Mouse (Mus musculus) cerebellum, adult 8-10 months (tissue): ENCODE measurements at regions not wholly inside any gene's neighbourhood (a gene's known extent, or its start where the extent isn't known, plus 50 kb on each side); places are given as distances from the start of the nearest gene placed in this dataset.

Experiments used
- DNase-seq: peaks from one replicate; pipeline ENCODE4 v3.0.0; 2022

DNA sequence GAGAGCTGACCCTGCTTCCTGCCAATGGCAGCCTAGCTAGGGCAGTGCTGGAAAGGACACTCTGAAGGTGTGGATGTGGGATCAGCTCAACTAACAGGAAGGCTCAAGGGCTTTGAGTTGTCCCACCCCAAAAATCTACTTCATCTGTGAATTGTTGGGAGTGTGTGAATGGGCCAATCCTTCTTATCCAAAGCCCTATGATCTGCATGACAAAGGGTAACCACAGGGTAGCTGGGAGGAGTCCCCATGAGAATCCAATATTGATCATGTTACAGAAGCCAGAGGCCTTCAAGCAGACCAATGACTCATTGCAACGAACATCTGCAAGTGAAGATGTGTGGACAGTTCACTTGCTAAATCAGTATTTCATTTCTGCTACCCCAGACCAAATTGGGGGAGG, 51.1 kb upstream of the Adra1b start:
- DNase-seq, result no peak

DNA sequence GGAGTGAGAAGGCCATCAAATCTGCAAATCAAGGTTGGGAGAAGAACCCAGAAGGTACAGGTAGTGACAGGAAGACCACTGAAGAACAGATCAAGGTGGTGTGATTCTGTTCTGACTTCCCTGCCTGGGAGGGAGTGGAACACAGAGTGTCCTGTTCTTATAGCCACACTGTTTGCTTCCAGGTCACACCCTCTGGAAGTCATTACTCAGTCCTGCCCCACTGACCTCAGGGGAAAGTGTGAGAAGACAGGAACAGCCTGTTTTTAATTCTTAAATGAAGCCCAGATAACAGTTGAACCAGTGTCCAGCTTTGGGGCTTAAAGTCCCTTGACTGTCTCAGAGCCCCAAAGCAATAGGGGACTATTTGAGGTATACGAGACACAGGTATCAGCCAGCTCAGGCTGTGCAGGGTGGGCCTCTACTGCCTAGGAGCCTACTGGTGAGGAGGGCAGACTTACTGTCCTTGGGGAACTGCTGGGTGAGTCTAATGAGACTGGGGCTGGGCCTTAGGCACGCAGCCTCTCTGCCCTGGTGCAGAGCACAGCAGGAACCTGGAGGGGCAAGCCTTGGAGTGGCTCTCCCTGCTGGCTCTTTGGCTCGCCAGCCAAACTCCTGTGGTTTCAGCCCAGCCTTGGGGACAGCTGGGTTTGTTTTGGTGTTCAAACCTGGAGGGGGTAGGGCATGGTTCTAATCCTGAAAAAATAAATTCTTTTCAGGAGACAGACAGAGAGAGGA, 57.4 kb upstream of the Adra1b start:
- DNase-seq, result no peak

DNA sequence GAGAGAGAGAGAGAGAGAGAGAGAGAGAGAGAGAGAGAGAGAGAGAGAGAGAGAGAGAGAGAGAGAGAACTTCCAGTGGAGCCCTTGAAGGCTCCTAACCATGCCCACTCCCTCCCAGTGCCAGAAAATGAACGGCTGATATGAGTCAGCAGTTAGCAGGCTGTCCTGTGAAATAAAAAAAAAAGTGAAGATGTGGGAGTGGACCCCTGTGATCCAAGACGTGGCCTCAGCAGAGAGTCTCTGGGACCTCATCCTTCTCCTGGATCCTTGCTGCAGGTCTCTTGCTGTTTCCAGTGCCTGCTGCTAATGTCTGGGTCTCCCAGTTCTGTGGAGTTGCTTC, 57.9 kb upstream of the Adra1b start:
- DNase-seq, result no peak

DNA sequence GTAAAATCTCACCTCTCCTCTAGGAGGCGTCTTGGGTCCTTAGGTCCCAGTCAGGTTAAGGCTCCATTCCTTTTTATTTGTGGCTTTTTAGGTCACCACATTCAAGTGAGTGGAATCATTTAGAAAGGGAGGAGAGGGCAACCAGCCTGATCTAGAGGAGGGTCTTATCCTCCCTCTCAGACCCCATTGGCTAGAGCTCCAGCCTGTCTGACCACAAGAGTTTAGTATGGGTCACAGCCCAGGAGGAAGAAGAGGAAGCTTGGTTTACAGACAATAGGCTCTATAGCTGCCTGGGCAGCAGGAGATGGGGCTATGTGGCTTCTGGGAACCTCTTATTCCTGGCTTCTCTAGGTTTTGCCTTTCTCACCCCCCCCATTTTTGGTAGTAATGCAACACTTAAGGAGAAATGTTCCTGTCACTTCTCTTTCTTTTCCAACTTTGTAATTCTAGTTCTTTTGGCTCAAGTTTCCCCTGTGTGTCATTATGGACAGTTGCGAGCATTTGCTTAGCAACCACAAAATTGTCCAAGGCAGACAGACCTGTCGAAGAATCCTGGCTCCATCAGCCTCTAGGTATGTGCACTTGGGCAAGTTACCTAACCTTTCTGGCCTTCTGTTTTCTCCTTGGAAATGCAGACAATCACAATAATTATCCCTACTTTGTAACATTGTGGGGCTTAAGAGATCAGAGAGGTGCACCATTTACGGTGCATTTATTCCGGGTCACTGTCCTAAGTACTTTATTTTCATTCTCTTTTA, 59.5 kb upstream of the Adra1b start:
- DNase-seq, result no peak

DNA sequence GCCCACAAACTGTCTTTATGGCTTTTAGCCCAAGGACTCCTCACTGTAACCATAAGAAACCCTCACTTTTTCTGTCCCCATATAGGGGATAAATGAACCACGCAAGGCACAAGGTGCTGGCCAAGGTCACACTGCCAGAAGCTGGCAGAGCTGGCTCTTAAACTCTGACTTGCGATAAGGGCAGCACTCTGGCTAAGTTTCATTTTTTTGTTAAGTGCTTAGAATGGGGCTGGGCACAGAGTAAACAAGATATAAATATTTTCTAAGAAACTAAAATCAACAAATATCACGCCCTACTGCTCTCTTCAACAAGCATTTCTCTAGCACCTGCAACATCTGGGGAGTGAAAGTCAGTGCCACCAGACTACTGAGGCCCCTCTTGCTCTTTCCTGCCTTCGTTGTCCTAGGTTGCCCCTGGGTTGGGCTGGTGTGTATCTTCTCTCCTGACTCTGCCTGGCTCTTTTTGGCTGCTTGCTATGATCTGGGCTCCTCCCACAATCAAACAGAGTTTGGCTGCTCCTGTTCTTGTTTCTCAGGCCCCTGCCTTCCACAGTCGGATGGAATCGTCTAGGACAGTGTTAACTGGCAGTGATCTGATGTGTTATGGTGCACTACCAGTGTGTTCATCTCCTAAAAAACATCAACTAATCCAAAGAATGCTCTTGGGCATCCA, 60.5 kb upstream of the Adra1b start:
- DNase-seq, result no peak

DNA sequence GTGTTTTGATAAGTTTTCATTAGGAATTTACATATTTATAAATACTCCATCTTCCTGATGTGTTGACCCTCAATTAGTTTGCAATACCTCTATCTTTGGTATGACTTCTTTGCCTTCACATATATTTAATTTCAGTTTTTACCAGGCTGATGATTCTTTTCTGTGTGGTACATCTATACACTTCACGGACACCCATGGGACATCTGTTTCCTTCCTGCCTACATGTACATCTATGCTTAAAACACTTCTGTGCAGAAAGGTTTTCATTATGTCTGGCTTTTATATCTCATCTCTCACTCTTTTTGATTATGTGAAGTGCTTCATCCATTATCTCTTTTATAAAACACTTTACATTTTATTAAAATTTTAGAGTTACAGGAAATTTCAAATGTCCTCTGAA, 66.8 kb upstream of the Adra1b start:
- no peak for DNase-seq

DNA sequence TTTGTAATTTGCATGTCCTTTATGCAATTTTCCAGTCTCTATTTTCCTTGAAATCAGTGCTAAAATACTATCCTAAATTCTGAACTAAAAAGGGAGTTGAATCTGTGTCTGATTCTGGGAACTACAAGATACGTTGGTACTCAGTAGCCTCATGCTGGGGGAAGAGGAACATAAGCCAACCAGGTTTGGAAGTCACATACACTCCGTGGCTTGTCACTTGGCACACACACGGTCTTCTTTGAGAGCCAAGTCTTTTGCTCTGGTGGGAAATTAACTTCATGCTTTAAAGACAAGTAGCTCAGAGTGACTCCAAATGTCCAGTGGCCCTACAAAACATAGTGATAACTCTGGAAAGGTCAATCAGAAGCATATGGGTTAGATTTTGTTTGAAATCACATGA, 70.9 kb upstream of the Adra1b start:
- DNase-seq, result no peak

DNA sequence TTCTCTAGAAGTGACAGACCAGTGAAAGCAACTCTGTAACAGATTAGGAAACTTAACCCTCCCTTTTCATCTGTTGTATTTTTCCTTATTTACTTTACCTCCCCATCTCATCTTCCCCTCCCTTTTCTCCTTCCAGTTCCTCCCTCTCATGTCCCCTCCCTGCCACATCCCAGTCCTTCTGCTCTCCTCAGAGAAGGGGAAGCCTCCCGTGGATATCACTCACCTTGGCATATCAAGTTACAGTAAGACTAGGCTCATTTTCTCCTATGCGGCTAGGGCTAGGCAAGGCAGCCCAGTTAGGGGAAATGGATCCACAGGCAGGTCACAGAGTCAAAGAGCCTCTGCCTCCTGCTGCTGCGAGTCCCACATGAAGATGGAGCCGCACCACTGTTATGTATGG, 75.0 kb upstream of the Adra1b start:
- no peak for DNase-seq

DNA sequence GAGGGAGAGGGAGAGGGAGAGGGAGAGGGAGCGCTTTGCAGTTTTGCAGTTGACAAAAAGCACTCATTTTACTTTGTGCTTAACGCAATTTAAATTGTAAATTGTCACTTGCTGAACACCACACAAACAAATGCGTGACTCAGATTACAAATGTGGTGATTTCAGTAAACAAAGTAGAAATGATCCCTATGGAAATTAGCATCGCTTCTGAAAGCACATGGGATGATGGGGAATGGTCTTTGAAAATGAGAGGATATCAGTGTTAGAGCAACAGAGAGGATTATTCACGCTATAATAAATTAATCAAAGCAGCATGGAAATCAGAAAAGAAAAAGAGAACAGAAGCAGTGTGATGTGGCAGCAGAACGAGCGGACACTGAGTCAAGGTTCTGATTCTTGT, 78.4 kb upstream of the Adra1b start:
- no peak for DNase-seq

DNA sequence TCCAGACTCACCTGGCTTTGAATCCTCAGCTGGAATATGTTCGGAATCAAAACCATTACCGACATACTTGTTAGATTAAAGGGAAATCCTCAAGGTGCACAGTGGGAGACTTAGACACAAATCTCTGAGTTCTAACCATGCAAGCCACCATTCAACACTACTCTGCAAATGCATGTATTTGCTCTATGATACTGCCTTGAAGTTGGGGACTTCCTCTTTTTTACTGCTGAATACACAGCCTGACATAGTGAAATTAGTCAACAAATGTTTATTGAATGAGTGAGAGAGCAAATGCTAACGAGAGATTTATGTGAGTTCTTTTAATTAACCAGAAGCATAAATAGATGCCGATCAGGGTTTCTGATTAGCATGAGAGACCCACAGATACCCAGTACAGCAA, 79.4 kb upstream of the Adra1b start:
- DNase-seq, result no peak

DNA sequence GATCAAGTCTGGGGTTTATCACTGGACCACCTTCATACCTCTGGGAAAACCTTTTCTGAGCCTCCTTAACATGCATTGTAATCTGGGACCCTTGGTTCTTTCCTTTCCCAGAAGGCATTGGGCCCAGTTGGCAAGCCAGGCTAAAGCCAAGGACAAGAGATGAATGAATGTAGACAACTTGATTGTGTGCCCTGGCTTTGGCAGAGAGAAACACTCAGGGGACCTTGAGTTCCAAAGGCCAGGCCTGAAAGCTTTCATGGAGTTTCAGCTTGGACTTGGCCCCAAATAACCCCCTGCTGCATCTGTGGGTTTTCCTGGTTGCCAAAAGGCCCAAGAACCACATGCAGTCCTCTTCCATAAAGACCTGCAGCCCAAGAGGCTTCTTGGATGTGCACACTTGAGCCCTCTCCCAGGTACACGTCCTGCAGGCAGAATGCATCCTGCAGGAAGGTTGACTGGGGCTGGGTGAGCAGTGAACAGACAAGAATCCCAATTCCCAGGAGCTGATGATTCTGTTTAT, 89.0 kb upstream of the Adra1b start:
- DNase-seq, result no peak

DNA sequence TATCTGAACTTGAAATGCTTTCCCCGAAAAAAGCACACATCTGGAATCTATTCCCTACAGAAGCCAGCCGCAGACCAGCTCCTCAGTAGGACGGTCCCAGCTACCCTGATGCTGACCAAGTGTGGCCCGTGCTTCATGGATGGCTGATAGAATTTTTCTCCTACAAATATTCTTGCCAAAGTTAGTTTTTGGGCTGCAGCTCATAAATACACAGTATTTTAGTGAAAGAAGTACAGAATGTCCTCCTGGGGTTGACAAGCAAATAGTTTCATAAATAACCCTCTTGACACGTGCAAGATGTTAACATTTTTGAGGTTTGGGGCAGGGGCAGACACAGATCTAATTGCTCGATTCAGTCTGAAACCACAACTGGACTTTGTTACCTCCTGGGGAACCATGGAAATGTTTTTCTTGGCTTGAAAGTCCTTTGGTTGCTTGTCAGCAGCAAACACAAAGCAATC, 91.0 kb upstream of the Adra1b start:
- DNase-seq, result no peak

DNA sequence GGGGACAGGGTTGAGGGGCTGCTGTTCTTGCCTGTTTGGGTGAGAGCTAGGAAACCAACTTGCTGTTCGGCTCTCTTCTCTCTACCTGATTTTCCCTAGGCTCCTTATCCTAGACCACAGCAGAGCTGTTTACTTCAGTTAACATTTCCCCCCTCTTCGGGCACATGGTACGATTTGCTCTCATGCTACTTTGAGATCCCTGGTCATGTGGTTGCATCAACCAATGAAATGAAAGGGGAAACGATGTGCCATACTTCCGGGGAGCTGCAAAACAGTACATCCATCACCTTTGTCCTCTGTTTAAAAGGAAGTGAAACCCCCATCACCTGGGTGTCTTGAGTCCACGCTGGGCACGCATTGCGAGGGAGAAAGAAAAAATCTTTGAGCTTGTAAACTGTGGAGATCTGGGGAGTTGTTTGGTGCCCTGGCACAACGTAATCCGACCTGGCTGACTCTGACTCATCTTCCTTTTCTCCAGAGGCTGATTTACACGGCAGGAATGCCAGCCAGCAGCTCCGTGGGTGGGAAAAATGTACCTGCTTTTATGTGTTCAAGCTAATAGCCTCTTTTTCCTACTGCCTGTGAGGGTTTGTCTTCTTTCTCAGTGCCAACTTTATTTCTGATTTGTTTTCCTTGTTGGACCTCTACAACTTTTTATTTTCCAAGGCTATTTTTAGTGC, 97.2 kb upstream of the Adra1b start:
- DNase-seq, result no peak

DNA sequence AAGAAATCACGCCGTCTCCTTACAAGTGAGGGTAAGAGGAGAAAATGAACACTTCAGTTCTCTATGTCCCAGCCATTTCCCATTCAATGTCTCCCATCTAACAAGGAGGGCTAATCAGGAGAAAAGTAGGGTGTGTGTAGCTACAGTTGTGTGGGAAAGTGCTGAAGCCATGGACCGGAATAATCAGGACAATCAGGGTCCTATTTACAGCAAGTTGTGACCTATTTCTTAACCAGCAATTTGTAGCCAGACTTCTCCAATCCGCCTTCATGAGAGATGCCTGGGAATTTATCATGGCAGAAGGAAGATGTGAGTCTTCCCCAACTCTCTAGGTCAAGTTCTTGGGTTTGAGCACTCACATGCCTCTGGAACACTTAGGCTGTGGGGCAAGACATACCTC, 99.0 kb upstream of the Adra1b start:
- DNase-seq, result no peak

DNA sequence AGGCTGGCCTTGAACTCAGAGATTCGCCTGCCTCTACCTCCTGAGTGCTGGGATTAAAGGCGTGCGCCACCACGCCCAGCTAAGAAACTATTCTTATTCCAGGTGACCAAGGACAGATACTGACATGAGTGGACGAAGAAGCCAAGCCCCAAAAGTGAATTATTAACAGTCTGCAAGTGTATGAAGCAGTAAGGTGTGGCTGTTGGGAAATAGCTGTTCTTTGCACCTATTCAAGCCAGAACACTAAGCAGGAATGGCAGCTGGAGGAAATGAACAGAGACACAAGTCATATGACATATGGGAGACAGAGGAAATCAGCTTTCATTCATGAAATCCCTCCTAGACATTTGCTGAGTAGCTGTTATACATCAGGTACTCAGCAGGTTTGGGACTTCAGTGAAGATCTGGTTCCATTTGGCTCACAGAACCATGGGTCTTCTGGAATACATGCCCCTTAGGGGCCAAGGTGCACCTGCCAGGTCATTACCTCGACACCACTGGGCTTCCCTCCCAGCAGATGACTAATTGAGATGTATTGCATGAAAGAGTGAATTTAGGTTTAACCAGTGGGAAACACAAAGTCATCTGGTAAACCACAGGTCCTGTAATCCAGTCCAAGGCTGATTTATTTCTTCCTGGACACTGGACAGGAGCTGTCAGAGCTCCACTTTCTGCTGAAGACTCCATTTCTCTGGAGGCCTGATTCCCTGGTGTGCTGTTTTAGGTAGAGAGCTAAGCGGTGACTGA, 101.0 kb upstream of the Adra1b start:
- peak; percentile 2 for DNase-seq

DNA sequence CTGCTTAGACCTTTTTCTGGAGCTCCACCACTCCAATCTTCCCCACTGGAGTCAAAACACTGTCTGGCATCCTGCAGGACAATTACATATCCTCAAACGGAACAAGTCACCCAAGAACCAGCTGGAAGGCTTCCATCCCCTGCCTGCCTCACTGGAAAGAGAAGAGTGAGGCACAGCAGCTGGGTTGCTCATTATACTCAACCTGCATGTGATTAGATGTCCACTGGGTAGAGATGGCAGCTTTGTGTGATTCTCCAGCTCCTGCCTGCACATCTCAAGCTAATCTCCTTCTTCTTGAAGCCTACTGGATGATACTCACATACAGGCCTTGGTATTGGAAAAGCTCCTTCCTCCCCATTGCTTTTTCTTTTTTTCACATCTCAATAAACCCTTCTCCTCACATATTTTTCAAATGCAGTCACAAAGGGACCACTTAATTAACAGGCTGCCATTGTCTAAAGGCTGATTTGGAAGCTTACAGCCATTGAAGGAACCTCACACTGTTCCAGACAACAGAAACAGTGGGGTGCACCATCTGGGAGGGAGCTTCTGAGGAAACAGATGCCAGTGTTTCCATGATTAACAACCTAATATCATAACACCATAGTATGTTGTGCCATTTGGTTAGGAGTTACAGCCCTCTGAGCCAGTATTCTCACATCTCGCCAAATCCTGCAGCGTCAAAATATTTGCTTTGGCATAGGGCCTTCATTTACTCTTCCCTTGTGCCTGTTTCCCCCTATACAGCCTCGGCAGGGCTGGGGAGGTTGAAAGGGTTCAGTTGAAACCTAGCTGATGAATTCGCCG, 101.9 kb upstream of the Adra1b start:
- DNase-seq, result peak; percentile 42

DNA sequence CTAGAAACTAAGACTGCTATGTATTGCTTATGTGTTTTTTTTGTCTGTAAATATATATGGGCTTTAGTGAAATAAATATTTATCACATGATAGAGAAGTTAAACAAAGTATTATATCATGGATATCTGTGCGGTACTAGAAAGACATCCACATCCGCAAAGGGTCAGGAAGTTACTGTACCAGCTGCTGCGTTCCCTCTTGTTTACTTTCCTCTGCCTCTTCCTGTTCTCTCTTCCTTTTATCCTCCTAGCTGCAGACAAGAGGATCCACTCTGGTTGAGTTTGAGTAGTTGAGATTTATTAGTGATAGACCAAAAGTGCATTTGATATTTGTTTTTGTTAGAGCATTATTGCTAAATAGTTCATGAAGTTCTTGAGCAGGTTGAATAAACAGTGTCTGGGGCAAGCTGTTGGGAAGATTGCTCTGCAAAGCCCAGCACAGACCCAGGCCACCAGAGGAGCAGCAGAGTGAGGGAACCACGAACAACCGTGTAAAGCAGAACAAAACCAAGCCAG, 106.6 kb upstream of the Adra1b start:
- no peak for DNase-seq

DNA sequence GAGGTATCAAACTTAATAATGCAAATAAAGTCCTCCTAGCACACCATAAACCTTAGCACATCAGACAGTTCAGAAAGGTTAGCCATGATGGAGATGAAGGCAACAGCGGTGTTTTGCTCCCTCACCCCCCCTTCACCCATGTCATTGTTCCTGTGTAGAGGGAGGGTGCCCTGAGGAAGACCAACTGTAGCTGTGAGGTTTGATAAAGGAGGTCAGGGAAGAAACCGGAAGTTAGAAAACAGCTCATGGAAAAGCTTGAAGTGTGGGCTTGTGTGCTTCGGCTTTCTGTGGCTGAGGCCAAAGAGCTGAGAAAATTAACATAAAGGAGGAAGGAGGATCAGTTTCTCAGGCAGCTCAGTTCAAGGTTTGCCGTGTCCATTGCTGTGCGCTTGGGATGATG, 111.3 kb upstream of the Adra1b start:
- DNase-seq, result no peak

DNA sequence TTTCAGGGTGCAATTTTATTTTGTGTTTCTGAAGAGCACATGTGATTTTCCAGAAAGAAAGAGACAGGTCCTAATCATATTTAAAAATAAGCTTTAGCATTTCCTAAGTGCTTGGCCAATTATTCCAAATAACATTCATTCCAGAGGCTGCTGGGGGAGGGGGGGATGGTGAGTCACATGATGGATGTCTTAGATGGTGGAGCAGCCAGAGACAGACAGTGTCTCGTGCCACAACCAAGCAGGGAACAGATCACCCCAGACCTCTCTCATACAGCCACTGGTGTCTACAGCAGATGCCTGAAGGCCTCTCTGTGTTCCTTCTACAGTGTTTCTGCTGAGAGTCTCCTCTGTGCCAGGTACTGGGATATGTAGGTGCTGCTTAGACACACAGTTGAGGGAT, 112.8 kb upstream of the Adra1b start:
- DNase-seq, result no peak

DNA sequence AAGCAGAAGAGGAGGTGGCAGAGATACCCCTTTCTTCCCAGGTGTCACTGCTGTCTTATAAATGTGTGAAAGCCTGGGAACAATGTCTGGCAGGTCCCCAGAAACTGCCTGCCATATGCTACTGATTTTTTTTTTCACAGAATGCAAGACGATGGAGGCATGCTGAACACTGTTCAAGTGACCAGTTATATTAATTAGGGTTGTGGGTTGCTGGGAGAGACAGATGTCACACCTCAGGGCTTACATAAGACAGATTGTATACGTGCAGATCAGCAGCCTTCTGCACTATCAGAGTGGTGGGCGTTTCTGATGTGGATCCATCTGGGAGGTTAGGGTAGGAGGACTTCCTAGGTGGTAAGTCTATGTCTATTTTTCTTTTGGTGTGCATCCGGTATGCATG, 120.6 kb upstream of the Adra1b start:
- no peak for DNase-seq

DNA sequence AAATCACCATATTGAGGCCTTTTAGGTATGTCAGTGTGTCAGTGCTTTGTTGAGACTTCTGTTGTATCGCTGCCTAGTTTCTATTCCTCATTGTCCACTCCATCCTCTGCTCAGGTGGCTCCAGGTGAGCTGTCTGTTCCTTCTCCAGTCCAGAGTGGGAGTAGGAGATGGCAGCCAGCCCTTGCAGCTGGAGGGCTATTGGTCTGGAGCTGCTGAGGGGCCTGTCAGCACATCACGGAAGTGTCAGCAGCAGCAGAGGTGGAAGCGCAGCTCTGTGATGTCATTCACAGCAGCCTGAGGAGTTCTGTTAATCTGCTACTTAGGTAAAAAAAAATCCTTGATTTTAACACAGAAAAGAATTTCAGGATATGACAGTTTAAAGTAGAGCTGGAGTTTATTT, 126.0 kb upstream of the Adra1b start:
- DNase-seq, result no peak

DNA sequence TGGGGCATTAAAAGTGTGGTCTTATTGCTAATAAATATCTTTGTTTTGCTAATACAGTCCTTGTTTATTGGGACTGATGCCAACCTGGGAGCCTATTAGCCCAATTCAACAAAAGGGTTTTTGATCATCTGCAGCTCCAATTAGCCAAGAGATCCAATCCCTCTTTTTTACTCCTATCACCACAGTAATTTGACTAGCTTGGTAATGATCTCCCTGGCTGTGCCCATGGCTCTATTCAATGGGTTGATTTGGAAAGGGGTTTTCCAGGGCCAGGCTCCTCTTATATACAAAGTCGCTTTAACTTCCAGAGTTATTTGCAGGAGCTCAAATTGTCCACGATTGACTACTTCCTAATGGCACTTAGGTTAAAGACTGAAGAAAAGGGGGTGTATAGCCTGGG, 145.1 kb upstream of the Adra1b start:
- DNase-seq, result no peak
